Mouse (Mus musculus): ENCODE results near the gene Wnt5b.

DNA sequence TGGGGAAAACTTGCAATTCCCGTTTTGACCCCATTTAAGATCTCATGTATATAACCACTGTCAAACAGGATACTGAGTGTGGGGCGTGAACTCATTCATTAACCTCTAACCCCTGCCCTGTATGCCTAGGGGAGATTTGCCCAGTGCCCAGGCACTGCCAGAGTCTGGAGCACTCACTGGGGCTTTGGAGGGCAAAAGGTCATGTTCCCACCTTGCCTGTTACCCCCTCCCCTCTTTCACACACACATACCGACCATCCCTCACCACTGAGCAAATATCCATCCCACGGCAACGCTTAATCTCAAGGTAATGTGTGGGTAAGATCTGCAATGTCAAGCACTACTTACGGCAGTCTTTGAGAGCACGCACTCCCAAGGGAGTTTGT, 51.5 kb downstream of the Wnt5b start:
- TF ChIP-seq POLR2A (IDR thresholded peaks at IDR 0.05; ENCODE audit: extremely low read depth, insufficient read depth, low read length) (no peak), CTCF (IDR thresholded peaks at IDR 0.05; ENCODE audit: extremely low read depth, insufficient read depth, low read length) (no peak)
